Mouse (Mus musculus) spleen, embryonic (tissue): ENCODE results near the gene Mast2.

ENCODE experiments used
- CTCF ChIA-PET: fragments of 350-600 bp; sonication (Branson Sonifier 250); formaldehyde crosslinking; loops from one replicate; lab custom pipeline; 2022; lab: Charles Lee

The Mast2 gene

DNA sequence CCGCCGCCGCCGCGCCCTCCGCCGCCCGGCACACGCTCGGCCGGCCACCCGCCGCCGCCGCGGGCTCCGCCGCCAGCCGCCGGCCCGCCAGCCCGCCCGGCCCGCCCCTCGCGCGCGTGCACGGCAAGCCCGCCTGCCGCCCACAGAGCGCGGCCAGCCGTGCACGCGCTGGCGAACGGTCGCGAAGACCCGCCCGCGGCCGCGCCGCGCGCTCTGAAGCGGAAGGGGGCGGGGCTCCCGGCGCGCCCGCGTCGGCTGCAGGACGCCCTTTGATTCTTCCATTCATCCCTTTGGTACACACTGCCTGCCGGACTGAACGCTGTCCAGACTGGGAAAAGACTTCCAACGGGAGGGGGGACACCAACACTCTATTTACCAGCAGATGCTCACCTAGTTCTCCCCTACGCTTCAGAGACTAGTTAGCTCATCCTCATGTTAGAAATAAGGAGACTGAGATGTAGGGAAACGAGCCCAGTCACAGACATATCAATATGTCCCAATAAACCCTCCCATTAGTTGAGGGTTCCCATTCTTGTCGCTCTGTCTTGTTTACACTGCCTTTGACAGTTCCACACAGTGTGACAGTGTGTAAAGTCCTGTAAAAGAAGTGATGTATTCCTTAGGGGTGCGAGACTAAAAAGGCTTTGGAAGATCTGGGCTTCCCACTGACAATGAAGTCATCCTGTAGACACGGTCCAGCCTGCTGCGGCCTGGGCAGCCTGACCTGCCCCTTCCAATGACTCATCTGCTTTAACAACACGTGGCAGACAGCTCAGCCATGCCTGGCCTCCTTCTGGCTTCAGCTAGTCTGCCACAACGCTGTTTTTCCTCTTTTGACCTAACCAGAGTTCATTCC, at the start of gene Mast2:
TSS of gene Mast2 (minus strand) at position 58 of the 856 bp plus-strand sequence.
- CTCF ChIA-PET = no interaction called here

- CTCF ChIA-PET = no interaction called here
Measured at GRCm38 (mm10) chr4:116507425-116508218, 43.6 kb upstream of the Mast2 start, which contains the start of gene Ipp. TSS of gene Ipp (plus strand) at chr4:116507549.

DNA sequence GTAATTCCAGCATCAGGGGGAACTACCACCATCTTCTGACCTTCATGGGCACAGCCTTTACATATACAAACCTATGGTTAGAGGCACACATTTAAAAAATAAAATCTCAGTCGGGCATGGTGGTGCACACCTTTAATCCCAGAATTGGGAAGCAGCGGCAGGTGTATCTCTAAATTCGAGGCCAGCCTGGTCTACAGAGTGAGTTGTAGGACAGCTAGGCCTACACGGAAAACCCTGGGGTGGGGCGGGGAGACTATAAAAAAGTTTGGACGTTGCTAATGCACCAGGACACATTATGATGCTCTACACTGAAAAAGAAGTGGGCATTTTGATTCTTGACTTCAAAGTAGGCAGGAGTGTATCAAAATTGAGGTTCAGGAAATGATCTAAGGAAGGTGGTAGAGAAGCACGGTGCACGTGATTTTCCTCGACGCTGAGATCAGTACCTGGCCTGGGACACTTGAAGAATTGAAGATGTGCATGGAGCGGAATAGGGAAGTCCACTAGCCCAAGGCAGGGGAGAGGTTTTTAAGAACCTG, 43.0 kb upstream of the Mast2 start:
- CTCF ChIA-PET = no interaction called here

- CTCF ChIA-PET = interaction anchor here (0.7 kb wide), 1 partner anchor 16 kb away, joined by 5 read pairs; no protein-coding TSS in a partner anchor
Measured at GRCm38 (mm10) chr4:116499978-116500377, 36.0 kb upstream of the Mast2 start.

DNA sequence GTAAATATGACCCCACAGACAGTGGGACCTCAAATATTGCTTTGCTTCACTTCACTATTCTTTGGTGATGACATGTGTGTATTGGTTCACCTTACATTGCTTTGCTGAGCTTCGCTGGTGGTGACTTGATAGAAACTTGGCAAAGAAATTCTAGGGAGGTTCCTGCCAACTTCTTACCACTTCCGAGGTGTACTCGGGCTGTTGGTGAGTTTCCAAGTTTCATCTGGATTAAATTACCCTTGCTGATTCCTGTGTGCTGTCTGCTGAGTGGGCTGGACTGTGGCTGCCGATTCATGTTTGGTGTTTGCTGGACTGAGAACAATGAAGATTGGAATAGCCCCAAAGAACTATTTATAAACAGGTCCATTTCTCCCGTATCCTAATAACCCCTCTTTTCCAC, 29.7 kb upstream of the Mast2 start:
- CTCF ChIA-PET = no interaction called here

DNA sequence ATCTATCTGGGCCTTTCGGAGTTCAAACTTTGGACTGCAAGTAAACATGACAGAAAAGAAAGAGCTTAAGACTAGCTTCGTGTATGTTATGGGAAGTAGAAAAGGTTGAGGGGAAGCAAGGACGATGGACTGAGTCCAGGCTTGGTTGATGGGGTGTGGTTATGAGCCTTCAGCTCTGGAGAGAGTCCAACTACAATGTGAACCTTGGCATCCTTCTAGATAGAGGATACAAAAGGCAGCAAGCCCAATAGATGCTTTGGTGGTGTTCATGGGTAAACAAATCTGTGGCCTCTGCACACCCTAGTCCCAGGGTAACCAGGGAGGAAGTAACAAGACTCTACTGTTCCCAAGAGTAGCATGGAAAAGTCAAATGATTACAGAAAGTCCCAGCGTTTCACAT, 28.5 kb upstream of the Mast2 start:
- CTCF ChIA-PET = no interaction called here

- CTCF ChIA-PET = no interaction called here
Measured at GRCm38 (mm10) chr4:116491886-116492285, 27.9 kb upstream of the Mast2 start.

DNA sequence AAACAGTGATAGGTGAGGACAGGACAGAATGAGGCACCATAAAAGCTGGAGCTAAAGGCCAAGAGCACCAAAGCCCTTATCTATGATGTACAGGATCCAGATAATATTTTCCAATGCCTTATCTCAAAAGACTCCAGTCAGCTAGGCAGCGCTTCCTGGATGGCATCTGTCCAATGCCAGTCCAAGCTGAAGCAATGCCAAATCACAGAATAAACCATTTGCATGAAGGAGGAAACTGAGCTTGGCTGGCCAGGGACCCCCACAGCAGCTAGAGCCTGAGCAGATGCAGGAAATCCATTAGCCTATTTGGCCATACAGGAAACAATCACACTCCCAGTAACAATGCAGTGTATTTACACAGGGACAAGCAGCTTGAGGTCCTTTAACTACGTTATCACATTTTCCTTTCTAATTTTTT, 27.1 kb upstream of the Mast2 start:
- CTCF ChIA-PET = no interaction called here

DNA sequence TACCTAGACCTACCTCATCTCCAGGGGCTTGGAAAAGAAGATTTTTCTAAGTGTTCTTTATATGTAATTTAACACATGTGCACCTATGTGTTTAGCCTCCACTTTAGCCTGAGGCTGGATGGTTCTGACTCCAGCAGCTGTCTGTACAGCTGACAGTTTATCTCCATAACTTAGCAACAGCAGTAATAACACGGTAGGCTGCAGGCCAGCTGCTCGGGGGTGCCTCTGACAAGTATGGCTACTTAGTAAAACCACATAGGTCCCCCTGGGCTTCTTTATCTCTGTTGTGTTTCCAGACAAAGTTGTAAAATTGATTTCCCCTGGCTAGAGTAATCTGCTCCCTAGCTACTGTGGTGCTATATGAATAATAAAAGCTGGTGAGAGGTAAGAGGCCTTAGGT, 19.5 kb upstream of the Mast2 start:
- CTCF ChIA-PET = no interaction called here

DNA sequence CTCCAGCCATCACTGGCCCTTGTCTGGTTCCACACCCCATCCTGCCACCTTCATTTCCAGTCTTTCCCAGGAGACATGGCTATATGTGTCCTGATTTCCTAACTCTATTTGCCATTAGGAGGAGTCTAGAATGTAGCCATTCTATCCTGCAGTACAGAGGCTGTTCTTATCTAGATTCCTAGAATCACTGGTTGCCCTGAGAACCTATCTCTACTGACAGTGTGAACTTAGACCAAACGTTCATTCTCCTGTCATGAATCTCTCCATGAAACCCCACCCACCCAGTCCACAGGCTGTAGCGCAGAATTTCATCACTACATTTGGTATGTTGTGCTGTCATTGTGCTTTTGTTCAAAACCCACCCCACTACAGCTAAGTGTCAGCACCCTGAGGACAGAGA, 17.3 kb upstream of the Mast2 start:
- CTCF ChIA-PET = no interaction called here

- CTCF ChIA-PET = no interaction called here
Measured at GRCm38 (mm10) chr4:116463231-116464125, 505 bp downstream of the Mast2 start.

GRCm38 (mm10) chr4:116461943-116462342, 2.0 kb downstream of the Mast2 start:
- CTCF ChIA-PET = no interaction called here

GRCm38 (mm10) chr4:116451553-116451952, 12.4 kb downstream of the Mast2 start:
- CTCF ChIA-PET = no interaction called here

DNA sequence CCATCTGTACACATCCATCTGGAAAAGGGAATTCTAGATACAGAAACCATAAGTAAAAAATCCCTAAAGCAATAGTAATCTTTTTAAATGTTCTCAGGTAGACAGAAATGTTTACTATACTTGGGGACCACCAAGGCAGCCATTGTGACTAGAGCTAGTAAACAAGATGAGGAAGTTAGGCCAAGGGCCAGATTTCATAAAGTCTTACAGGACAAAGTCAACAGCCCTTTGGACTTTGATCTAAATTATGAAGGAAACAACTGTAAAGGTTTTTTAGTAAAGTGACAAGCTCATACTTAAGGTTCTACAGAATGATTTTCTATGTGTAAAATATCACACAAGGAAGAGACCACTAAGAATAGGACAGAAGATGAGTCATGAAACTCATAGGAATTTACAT, 14.0 kb downstream of the Mast2 start:
- CTCF ChIA-PET = no interaction called here

DNA sequence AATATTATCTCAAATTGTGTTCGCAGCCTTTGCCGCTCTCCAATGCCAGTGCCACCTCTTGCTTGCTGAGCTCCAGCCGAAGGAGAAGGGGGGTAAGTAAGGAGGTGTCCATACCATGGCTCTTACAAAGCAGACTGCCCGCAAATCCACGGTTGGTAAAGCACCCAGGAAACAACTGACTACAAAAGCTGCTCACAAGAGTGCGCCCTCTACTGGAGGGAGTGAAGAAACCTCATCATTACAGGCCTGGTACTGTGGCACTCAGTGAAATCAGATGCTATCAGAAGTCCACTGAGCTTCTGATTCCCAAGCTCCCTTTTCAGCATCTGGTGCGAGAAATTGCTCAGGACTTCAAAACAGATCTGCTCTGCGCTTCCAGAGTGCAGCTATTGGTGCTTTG, 15.3 kb downstream of the Mast2 start:
- CTCF ChIA-PET = interaction anchor here (0.6 to 0.7 kb wide), 2 partner anchors 157 to 238 kb away, joined by 3 to 4 read pairs; no protein-coding TSS in a partner anchor

- CTCF ChIA-PET = no interaction called here
Measured at GRCm38 (mm10) chr4:116439383-116439782, 24.6 kb downstream of the Mast2 start.

- CTCF ChIA-PET = no interaction called here
Measured at GRCm38 (mm10) chr4:116438561-116438960, 25.4 kb downstream of the Mast2 start.

GRCm38 (mm10) chr4:116435626-116436025, 28.4 kb downstream of the Mast2 start:
- CTCF ChIA-PET = no interaction called here

DNA sequence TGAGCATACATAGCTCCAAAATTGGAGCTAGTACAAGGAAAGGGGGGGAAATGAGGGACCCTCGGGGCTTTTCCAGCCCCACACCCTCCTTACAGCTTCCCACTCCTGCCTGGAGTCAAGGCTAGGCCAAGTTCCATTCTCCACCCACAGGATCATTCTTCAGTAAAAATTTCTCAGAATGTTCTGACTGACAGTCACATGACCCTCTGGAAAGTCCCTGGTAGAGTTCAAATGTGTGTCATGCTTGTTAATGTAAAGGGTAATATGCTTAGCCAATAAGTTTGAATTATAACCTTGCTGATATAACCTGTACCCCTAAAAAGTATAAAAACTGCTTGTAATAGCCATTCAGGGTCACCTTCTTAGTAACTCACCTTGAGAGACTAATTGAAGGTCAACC, 41.8 kb downstream of the Mast2 start:
- CTCF ChIA-PET = interaction anchor here (0.6 kb wide), 1 partner anchor 8 kb away, joined by 10 read pairs; no protein-coding TSS in a partner anchor

- CTCF ChIA-PET = no interaction called here
Measured at GRCm38 (mm10) chr4:116421170-116421569, 42.8 kb downstream of the Mast2 start.

GRCm38 (mm10) chr4:116412993-116413392, 51.0 kb downstream of the Mast2 start:
- CTCF ChIA-PET = no interaction called here
